Mouse (Mus musculus) small intestine, adult 2 months (tissue): Measurements from ENCODE around the gene Drap1.

Source experiments
- CTCF ChIP-seq: fragments of 200-500 bp; IDR thresholded peaks from 2 replicates; pipeline ENCODE4 v1.5.1; 2012; ENCODE audit warnings: low read depth, mild to moderate bottlenecking, control low read depth, inconsistent platforms, low read length, moderate library complexity, mixed read lengths; ENCODE audit not compliant: insufficient replicate concordance, insufficient read length; ENCODE audit errors: extremely low read depth
- POLR2A ChIP-seq: fragments of 200-500 bp; IDR thresholded peaks from 2 replicates; pipeline ENCODE4 v1.6.1; 2012; ENCODE audit warnings: low read depth, mild to moderate bottlenecking, control low read depth, inconsistent platforms, low read length, moderate library complexity

- TF ChIP-seq CTCF (no peak), POLR2A (no peak)
Measured at GRCm38 (mm10) chr19:5374748-5375147, 50.0 kb downstream of the Drap1 start.
